Mouse (Mus musculus) hindbrain, postnatal 0 days (tissue): Measurements from ENCODE around the gene Ppp1r12b. TPM values are rescaled to one million over a fixed set of nuclear protein-coding genes. Genes with fewer than 3 reads are reported as not detected.

Source experiments
- ATAC-seq: fragments of 200-750 bp; cut with Nextera tagmentation; 2 replicates; pipeline ENCODE4 v1.8.0; 2017; ENCODE audit warnings: mild to moderate bottlenecking, moderate TSS enrichment, moderate library complexity
- DNase-seq: peaks from one replicate; pipeline ENCODE4 v3.0.0-alpha.2; 2015; ENCODE audit warnings: low spot score
- H3K27ac ChIP-seq: fragments of 300-500 bp; sonication (generic); 2 replicates; pipeline ENCODE4 v1.5.1; 2014; ENCODE audit warnings: mild to moderate bottlenecking
- H3K27me3 ChIP-seq: fragments of 300-500 bp; sonication (generic); 2 replicates; pipeline ENCODE4 v1.6.1; 2014; ENCODE audit warnings: low read length, mixed read lengths; ENCODE audit not compliant: insufficient read depth
- H3K36me3 ChIP-seq: fragments of 300-500 bp; sonication (generic); 2 replicates; pipeline ENCODE4 v1.6.1; 2014; ENCODE audit warnings: low read length, mixed read lengths; ENCODE audit not compliant: insufficient read depth
- H3K4me1 ChIP-seq: fragments of 300-500 bp; sonication (generic); 2 replicates; pipeline ENCODE4 v1.6.1; 2014; ENCODE audit warnings: antibody characterized with exemption, low read length, mixed read lengths; ENCODE audit not compliant: insufficient read depth
- H3K4me2 ChIP-seq: fragments of 300-500 bp; sonication (generic); 2 replicates; pipeline ENCODE4 v1.6.1; 2014; ENCODE audit warnings: low read depth, mild to moderate bottlenecking, low read length, moderate library complexity, mixed read lengths
- H3K4me3 ChIP-seq: fragments of 300-500 bp; sonication (generic); 2 replicates; pipeline ENCODE4 v1.5.1; 2014; ENCODE audit warnings: low read length
- H3K9ac ChIP-seq: fragments of 300-500 bp; sonication (generic); replicated peaks from 2 replicates; pipeline ENCODE4 v1.6.1; 2014; ENCODE audit warnings: mild to moderate bottlenecking, low read length, moderate library complexity, mixed read lengths
- H3K9me3 ChIP-seq: fragments of 300-500 bp; sonication (generic); 2 replicates; pipeline ENCODE4 v1.6.1; 2016; ENCODE audit warnings: low read length, mixed read lengths
- CTCF ChIP-seq: IDR thresholded peaks from 2 replicates; pipeline ENCODE4 v1.5.1; 2016; ENCODE audit warnings: antibody characterized with exemption, control low read depth, low read depth
- WGBS: fragments of 180-500 bp; shearing (Covaris S2); extraction: QIAGEN DNeasy Blood & Tissue Kit; methylation state at CpG from one replicate; pipeline ENCODE4 v1.1.7; 2014; 5-methylcytosine and 5-hydroxymethylcytosine counted together
- polyA plus RNA-seq: library from polyadenylated mRNA; unstranded; fragments of >200 nt; fragmentation: Nextera tagmentation; extraction: Ambion mirVana; gene quantifications from 2 replicates; pipeline ENCODE4 v1.2.1, GENCODE M21; 2015
- total RNA-seq: library from RNA; depleted of rRNA; stranded (reverse); fragments of >200 nt; gene quantifications from 2 replicates; pipeline ENCODE4 v1.2.3, GENCODE M21; 2014

The Ppp1r12b gene
- total and polyA plus RNA-seq, 2 experiments from 2014 or later: 12.9 to 26.6 TPM

- ATAC-seq: 0 out of 2 replicates have a peak, but pooled peaks have one; percentile 40
Measured at GRCm38 (mm10) chr1:134860538-134860937, 95.2 kb downstream of the Ppp1r12b start.

GRCm38 (mm10) chr1:134858344-134859053 is 97.2 kb downstream of the Ppp1r12b start:
- H3K27ac ChIP-seq: no peak overlapping the region
- WGBS: 32% methylated on average over 3 of the region's 3 CpGs

More at GRCm38 (mm10) chr1:134860538-134860937, 95.2 kb downstream of the Ppp1r12b start:
- Histone ChIP-seq H3K4me3 (no peak overlapping the region), H3K36me3 (no peaks in the 10 kb centered on the region), H3K27ac (no peak overlapping the region), H3K9ac (no peak overlapping the region), H3K9me3 (no peaks in the 10 kb centered on the region), H3K27me3 (no peaks in the 10 kb centered on the region), H3K4me2 (no peak overlapping the region), H3K4me1 (0 out of 2 replicates have a peak, but pooled peaks cover 4% of the 10 kb centered on the region)
- 16% methylated on average over 2 of the region's 2 CpGs for WGBS
- DNase-seq: peak; percentile 38
- TF ChIP-seq CTCF: no peak

DNA sequence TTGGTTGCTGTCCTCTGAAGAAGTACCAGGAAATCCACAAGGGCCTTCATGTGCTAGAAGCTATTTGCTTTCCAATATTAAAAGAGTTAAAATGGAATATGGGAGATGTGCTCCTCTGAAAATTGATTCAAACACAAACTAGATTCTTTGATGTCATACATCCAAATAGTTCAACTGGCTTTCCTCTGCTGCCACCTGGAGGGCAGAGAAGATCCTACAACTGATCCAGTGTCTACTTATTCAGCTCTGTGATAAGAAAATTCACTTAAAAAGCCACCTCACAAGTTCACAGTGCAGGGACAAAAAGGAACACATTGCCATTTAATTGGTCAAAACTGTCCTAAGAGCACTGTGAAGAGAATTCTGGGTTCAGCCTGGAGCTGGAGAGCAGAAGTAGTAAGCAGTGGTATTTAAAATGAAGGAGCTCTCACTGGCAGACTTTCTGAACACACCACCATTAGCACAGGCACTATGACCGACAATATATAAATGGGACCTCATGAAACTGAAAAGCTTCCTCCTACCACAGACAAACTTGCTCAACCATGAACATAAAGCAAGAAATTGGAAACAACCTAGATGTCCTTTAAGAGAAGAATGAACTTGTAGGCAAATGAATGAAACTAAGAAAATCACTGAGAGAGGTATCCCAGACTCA is 101.3 kb downstream of the Ppp1r12b start:
- H3K9me3 ChIP-seq: no peaks in the 10 kb centered on the region

More at GRCm38 (mm10) chr1:134858344-134859053, 97.2 kb downstream of the Ppp1r12b start:
- H3K36me3 ChIP-seq: no peaks in the 10 kb centered on the region
- ATAC-seq (0 out of 2 replicates have a peak, but pooled peaks have one; percentile 51), DNase-seq (peak; percentile 83)
- no peaks in the 10 kb centered on the region for H3K27me3 ChIP-seq
- no peak overlapping the region for H3K4me2 ChIP-seq
- no peak overlapping the region for H3K9ac ChIP-seq
- H3K4me3 ChIP-seq: no peak overlapping the region
- no peak for TF ChIP-seq CTCF
- H3K4me1 ChIP-seq: 0 out of 2 replicates have a peak, but pooled peaks cover 4% of the 10 kb centered on the region
- no peaks in the 10 kb centered on the region for H3K9me3 ChIP-seq

GRCm38 (mm10) chr1:134852797-134853196 is 102.9 kb downstream of the Ppp1r12b start:
- H3K9me3 ChIP-seq: no peaks in the 10 kb centered on the region
- H3K9ac ChIP-seq: no peak overlapping the region
- no peaks in the 10 kb centered on the region for H3K27me3 ChIP-seq
- TF ChIP-seq CTCF: no peak
- H3K27ac ChIP-seq: no peak overlapping the region
- ATAC-seq (no peak), DNase-seq (no peak)
- no peaks in the 10 kb centered on the region for H3K4me1 ChIP-seq
- WGBS: 86% methylated on average over 3 of the region's 3 CpGs
- H3K36me3 ChIP-seq: no peaks in the 10 kb centered on the region
- H3K4me3 ChIP-seq: no peak overlapping the region
- H3K4me2 ChIP-seq: no peak overlapping the region

More for the DNA sequence above, 101.3 kb downstream of the Ppp1r12b start:
- Histone ChIP-seq H3K4me1 (no peaks in the 10 kb centered on the region), H3K27ac (no peak overlapping the region), H3K36me3 (no peaks in the 10 kb centered on the region), H3K9ac (no peak overlapping the region), H3K4me2 (no peak overlapping the region), H3K27me3 (no peaks in the 10 kb centered on the region), H3K4me3 (no peak overlapping the region)
- TF ChIP-seq CTCF: peak; percentile 85
- DNase-seq (peak; percentile 88), ATAC-seq (0 out of 2 replicates have a peak, but pooled peaks have one; percentile 52)
- 79% methylated on average over 1 of the region's 1 CpGs for WGBS

DNA sequence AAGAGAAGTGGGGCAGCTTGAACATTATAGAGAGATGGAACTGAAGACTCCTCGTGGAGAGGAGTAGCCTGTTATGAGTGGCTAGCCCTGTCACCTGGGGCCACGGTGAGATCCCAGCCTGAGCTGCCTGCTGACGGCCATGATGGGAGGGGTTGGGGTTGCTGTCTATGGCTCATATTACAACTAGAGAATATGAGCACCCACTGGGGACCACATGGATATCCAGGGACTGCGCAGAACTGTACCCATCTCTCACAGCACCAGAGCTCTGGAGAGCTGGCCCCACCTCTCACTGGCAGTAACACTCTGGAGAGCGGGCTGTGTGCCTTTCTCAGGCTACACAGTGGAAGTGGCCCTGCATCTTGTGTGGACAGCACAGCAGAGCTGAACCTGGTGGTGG is 104.5 kb downstream of the Ppp1r12b start:
- 87% methylated on average over 5 of the region's 5 CpGs for WGBS
- no peak overlapping the region for H3K4me3 ChIP-seq
- no peak overlapping the region for H3K27ac ChIP-seq
- H3K9ac ChIP-seq: no peak overlapping the region
- H3K4me1 ChIP-seq: peaks cover 3% of the 10 kb centered on the region; the same call in 1 of the 2 replicates
- DNase-seq (no peak), ATAC-seq (no peak)
- no peaks in the 10 kb centered on the region for H3K27me3 ChIP-seq
- no peak overlapping the region for H3K4me2 ChIP-seq
- no peak for TF ChIP-seq CTCF
- no peaks in the 10 kb centered on the region for H3K9me3 ChIP-seq
- no peaks in the 10 kb centered on the region for H3K36me3 ChIP-seq

DNA sequence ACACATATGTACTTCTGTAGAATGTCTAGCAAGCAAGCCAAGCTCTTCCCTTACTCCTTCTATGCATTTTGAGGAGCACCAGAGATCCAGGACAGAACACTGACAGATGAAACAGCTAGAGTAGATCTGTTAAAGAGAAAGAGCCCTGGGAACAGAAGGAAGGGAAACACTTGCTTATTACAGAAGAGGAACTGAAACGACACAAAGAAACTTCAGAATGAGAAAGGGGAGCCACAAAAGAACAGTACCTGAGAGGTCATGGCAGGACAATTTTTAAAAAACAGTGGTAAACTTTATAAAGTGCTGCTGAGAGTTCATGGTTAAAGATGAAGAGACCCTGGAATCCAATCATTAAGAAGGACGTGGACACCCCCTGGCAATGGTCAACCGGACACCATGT is 105.4 kb downstream of the Ppp1r12b start:
- Histone ChIP-seq H3K27me3 (no peaks in the 10 kb centered on the region), H3K27ac (no peak overlapping the region), H3K4me3 (no peak overlapping the region), H3K4me1 (peaks cover 5% of the 10 kb centered on the region; the same call in 1 of the 2 replicates), H3K9me3 (no peaks in the 10 kb centered on the region), H3K4me2 (no peak overlapping the region), H3K36me3 (no peaks in the 10 kb centered on the region), H3K9ac (no peak overlapping the region)
- WGBS: 92% methylated on average over 3 of the region's 3 CpGs
- no peak for TF ChIP-seq CTCF
- ATAC-seq (no peak), DNase-seq (no peak)
